Mouse (Mus musculus): ENCODE results near the gene Ucp2. TPM values are rescaled to one million over a fixed set of nuclear protein-coding genes. Genes with fewer than 3 reads are reported as not detected.
A peak's percentile ranks its signal among the peaks of the same experiment; 100 is the strongest.

The Ucp2 gene
- polyA plus RNA-seq, 1 experiment, result 387 TPM

- H3K4me2 ChIP-seq (ENCODE audit: low read depth), result peak overlapping the region; percentile 76
- H3K4me3 ChIP-seq, result no peak overlapping the region
- H3K79me2 ChIP-seq (ENCODE audit: control insufficient read depth, insufficient read depth), result no peaks in the 10 kb centered on the region
- H3ac ChIP-seq (ENCODE audit: control insufficient read depth, insufficient read length), result no peak overlapping the region
- H3K27me3 ChIP-seq (ENCODE audit: control insufficient read depth, insufficient read depth, insufficient read length), result no peaks in the 10 kb centered on the region
- no peaks in the 10 kb centered on the region for H3K36me3 ChIP-seq (ENCODE audit: control insufficient read depth, insufficient read depth)
- TF ChIP-seq MYOG (IDR thresholded peaks at IDR 0.05; ENCODE audit: control insufficient read depth in 1 of 3, insufficient read depth in 1 of 3, insufficient read length in 2 of 3, low read depth in 2 of 3) (no peak), USF1 (IDR thresholded peaks at IDR 0.05; ENCODE audit: low read depth) (no peak), MAX (IDR thresholded peaks at IDR 0.05; ENCODE audit: low read depth) (no peak), CEBPB (IDR thresholded peaks at IDR 0.05; ENCODE audit: insufficient read depth, poor library complexity, severe bottlenecking) (no peak), POLR2AphosphoS2 (IDR thresholded peaks at IDR 0.05; ENCODE audit: insufficient read length, low read depth) (no peak), REST (IDR thresholded peaks at IDR 0.05; ENCODE audit: insufficient read depth, insufficient read length) (no peak), SRF (IDR thresholded peaks at IDR 0.05; ENCODE audit: control insufficient read depth, insufficient read length, low read depth) (no peak), MYOD1 (IDR thresholded peaks at IDR 0.05; ENCODE audit: control insufficient read depth in 1 of 3, insufficient read length in 2 of 3, low read depth in 2 of 3) (no peak), TCF12 (IDR thresholded peaks at IDR 0.05; ENCODE audit: insufficient read depth, poor library complexity, severe bottlenecking) (no peak), E2F4 (IDR thresholded peaks at IDR 0.05; ENCODE audit: insufficient read depth) (no peak), TCF3 (IDR thresholded peaks at IDR 0.05; ENCODE audit: insufficient read length, low read depth) (no peak), POLR2A (IDR thresholded peaks at IDR 0.05; ENCODE audit: insufficient read length, low read depth) (no peak)
These were observed 27.9 kb upstream of the Ucp2 start for GRCm38 (mm10) chr7:100465248-100465647.

DNA sequence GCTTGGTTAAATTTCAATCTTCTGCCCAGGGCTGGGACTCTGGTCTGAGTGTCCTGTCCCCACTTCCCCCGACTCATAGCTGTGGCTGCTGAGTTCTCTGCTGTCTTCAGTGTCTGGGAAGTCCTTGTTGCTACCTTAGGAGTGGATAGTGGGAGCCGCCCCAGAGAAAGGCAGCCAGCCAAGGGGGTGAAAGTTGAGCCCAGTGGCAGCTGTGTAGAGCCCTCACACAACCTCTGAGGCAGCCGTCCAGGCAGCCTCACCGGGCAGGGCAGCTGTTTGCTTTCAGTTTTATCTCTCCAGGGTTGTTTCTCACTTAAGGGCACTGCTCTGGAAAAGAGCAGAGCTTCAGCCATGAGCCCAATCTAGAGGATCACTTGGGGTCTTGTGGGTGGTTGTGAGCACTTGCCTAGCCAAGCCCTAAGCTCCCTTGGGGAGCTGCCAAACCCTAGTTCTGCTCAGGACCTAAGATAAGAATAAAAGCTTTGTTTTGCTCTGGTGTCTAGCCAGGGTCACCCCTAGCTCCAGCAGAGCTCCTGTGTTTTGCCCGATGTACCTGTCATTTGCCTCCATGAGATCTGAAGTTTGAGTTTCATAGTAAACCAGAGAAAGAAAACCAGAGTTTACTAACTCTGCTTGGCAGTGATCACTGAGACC is 27.4 kb upstream of the Ucp2 start:
- Histone ChIP-seq H3K36me3 (ENCODE audit: control insufficient read depth, insufficient read depth) (no peaks in the 10 kb centered on the region), H3K27me3 (ENCODE audit: control insufficient read depth, insufficient read depth, insufficient read length) (no peaks in the 10 kb centered on the region), H3ac (ENCODE audit: control insufficient read depth, insufficient read length) (no peak overlapping the region), H3K4me2 (ENCODE audit: low read depth) (peak overlapping the region; percentile 76), H3K79me2 (ENCODE audit: control insufficient read depth, insufficient read depth) (no peaks in the 10 kb centered on the region), H3K4me3 (no peak overlapping the region)
- TF ChIP-seq TCF3 (IDR thresholded peaks at IDR 0.05; ENCODE audit: insufficient read length, low read depth) (peak; percentile 45), MYOG (IDR thresholded peaks at IDR 0.05; ENCODE audit: control insufficient read depth in 1 of 3, insufficient read depth in 1 of 3, insufficient read length in 2 of 3, low read depth in 2 of 3) (peak; percentile 87 to 97 (median 95)), CEBPB (IDR thresholded peaks at IDR 0.05; ENCODE audit: insufficient read depth, poor library complexity, severe bottlenecking) (no peak), TCF12 (IDR thresholded peaks at IDR 0.05; ENCODE audit: insufficient read depth, poor library complexity, severe bottlenecking) (peak; percentile 38), MYOD1 (IDR thresholded peaks at IDR 0.05; ENCODE audit: control insufficient read depth in 1 of 3, insufficient read length in 2 of 3, low read depth in 2 of 3) (peak; percentile 82 to 98 (median 96)), MAX (IDR thresholded peaks at IDR 0.05; ENCODE audit: low read depth) (no peak), E2F4 (IDR thresholded peaks at IDR 0.05; ENCODE audit: insufficient read depth) (no peak)

- Histone ChIP-seq H3K4me3 (no peak overlapping the region), H3K4me2 (ENCODE audit: low read depth) (peak overlapping the region; percentile 76)
These were observed 26.2 kb upstream of the Ucp2 start for GRCm38 (mm10) chr7:100466781-100467510.

GRCm38 (mm10) chr7:100468761-100469160 is 24.4 kb upstream of the Ucp2 start:
- no peak for TF ChIP-seq POLR2AphosphoS2 (IDR thresholded peaks at IDR 0.05; ENCODE audit: insufficient read length, low read depth)
- TF ChIP-seq MYOG (IDR thresholded peaks at IDR 0.05; ENCODE audit: control insufficient read depth in 1 of 3, insufficient read depth in 1 of 3, insufficient read length in 2 of 3, low read depth in 2 of 3), result no peak
- TF ChIP-seq USF1 (IDR thresholded peaks at IDR 0.05; ENCODE audit: low read depth), result no peak
- TF ChIP-seq TCF12 (IDR thresholded peaks at IDR 0.05; ENCODE audit: insufficient read depth, poor library complexity, severe bottlenecking), result no peak

More at GRCm38 (mm10) chr7:100466781-100467510, 26.2 kb upstream of the Ucp2 start:
- Histone ChIP-seq H3K27me3 (ENCODE audit: control insufficient read depth, insufficient read depth, insufficient read length) (no peaks in the 10 kb centered on the region), H3K79me2 (ENCODE audit: control insufficient read depth, insufficient read depth) (no peaks in the 10 kb centered on the region), H3K36me3 (ENCODE audit: control insufficient read depth, insufficient read depth) (no peaks in the 10 kb centered on the region), H3ac (ENCODE audit: control insufficient read depth, insufficient read length) (no peak overlapping the region)
- no peak for TF ChIP-seq MYOD1 (IDR thresholded peaks at IDR 0.05; ENCODE audit: control insufficient read depth in 1 of 3, insufficient read length in 2 of 3, low read depth in 2 of 3)
- TF ChIP-seq MAX (IDR thresholded peaks at IDR 0.05; ENCODE audit: low read depth), result no peak
- TF ChIP-seq MYOG (IDR thresholded peaks at IDR 0.05; ENCODE audit: control insufficient read depth in 1 of 3, insufficient read depth in 1 of 3, insufficient read length in 2 of 3, low read depth in 2 of 3), result no peak
- no peak for TF ChIP-seq POLR2AphosphoS2 (IDR thresholded peaks at IDR 0.05; ENCODE audit: insufficient read length, low read depth)
- TF ChIP-seq TCF3 (IDR thresholded peaks at IDR 0.05; ENCODE audit: insufficient read length, low read depth), result no peak
- TF ChIP-seq REST (IDR thresholded peaks at IDR 0.05; ENCODE audit: insufficient read depth, insufficient read length), result no peak
- TF ChIP-seq CEBPB (IDR thresholded peaks at IDR 0.05; ENCODE audit: insufficient read depth, poor library complexity, severe bottlenecking), result no peak
- TF ChIP-seq E2F4 (IDR thresholded peaks at IDR 0.05; ENCODE audit: insufficient read depth), result no peak
- TF ChIP-seq POLR2A (IDR thresholded peaks at IDR 0.05; ENCODE audit: insufficient read length, low read depth), result no peak
- no peak for TF ChIP-seq USF1 (IDR thresholded peaks at IDR 0.05; ENCODE audit: low read depth)
- no peak for TF ChIP-seq TCF12 (IDR thresholded peaks at IDR 0.05; ENCODE audit: insufficient read depth, poor library complexity, severe bottlenecking)
- TF ChIP-seq SRF (IDR thresholded peaks at IDR 0.05; ENCODE audit: control insufficient read depth, insufficient read length, low read depth), result no peak

More at GRCm38 (mm10) chr7:100468761-100469160, 24.4 kb upstream of the Ucp2 start:
- H3K79me2 ChIP-seq (ENCODE audit: control insufficient read depth, insufficient read depth), result no peaks in the 10 kb centered on the region
- H3K4me3 ChIP-seq, result no peak overlapping the region
- no peaks in the 10 kb centered on the region for H3K27me3 ChIP-seq (ENCODE audit: control insufficient read depth, insufficient read depth, insufficient read length)
- no peak overlapping the region for H3K4me2 ChIP-seq (ENCODE audit: low read depth)
- no peaks in the 10 kb centered on the region for H3K36me3 ChIP-seq (ENCODE audit: control insufficient read depth, insufficient read depth)
- H3ac ChIP-seq (ENCODE audit: control insufficient read depth, insufficient read length), result no peak overlapping the region
